Mouse (Mus musculus): ENCODE results near the gene Stt3a. TPM values are rescaled to one million over a fixed set of nuclear protein-coding genes. Genes with fewer than 3 reads are reported as not detected.

The Stt3a gene
- 203 and 208 TPM in 2 replicates for total RNA-seq (2015)
- total RNA-seq (2017) = 453 and 508 TPM in 2 replicates

DNA sequence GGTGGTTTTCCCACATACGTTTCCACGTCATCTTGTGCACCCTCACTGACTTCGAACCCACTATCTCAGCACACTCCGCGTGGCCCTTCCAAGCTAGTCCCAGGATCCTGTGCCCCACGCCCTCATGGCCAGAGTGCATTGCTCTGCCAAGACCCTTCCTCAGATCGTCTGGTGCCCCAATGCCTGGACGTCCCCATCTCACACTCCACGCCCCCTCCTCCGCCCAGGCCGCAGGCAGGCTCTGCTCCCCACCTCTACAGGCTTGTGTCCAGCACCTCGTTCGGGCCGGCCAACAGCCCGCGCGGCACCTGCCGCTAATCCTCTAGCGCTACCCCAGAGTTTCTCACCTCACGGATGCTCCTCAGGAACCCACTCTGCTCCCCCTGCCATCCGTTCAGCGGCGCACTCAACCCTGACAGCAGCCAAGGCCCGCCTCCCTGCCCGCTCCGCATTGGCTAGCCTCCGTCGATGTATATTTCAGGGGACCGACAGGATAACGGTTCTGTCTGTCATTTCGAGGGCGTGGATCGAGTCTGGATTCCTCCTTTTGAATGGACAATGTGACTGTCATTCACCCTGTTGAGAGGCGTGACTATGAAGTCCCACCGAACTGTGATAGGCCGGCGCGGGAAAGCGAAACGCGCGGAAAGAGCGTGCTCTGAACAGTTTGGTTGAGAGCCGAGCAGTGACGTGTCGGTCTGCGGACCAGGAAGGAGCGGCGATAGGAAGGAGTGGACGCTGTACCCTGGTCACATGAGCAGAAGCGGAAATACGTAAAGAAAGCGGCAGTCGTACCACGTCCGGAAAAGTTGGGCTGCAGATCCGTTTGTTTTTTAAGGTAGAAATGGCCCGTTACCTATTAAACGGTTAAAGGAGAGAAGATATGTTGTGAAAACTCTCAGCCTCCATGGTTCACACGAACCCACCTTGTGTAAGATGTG lies at the start of gene Stt3a:
Gene Stt3a (minus strand): TSS at position 477 of the 941 bp plus-strand sequence.
- ATAC-seq (ENCODE audit: poor library complexity, severe bottlenecking) = peak; percentile 91

DNA sequence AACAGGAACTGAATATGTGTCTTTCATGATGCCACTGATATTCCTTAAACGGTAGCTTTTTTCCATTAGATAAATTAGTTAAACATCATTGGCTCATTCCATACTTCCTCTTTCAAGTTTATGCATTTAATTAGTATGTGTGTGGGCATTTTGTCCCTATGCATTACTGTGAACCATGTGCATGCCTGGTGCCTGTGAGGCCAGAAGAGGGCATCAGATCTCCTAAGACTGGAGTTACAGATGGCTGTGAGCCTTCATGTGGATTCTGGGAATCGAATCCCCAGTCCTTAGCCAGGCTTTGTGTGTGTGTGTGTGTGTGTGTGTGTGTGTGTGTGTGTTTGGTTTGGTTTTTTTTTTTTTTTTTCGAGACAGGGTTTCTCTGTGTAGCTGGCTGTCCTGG lies 47.0 kb upstream of the Stt3a start:
- ATAC-seq (ENCODE audit: poor library complexity, severe bottlenecking) = no peak

DNA sequence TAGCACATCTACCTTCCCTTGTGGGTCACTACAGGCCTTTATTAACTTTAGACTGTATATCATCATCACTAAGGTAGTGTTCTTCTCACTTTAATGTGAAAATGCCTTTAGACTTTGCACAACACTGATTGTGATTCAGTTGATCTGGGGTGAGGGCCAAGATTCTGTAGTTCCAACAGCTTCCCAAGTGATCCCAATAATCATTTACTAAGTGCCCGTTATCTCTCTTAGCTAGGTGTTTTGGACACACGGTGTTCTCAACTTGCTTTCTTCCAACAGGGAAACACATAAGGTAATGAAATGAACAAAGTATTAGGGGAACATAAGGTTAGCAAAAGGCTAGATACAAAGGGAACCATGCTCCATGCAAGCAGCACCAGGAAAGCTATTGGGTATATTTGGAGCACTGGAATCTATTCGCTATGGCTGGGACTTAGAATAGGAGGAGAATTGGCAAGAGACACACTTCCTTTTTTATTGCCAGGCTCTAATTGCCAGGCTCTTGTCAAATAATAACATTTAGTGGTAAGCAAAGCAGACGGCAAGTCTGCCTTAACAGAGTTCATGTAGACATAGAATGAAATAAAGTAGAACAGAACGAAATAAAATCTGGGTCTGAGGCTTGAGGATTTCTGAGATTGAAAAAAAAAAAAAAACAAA lies 40.8 kb upstream of the Stt3a start:
- ATAC-seq (ENCODE audit: poor library complexity, severe bottlenecking) = no peak

DNA sequence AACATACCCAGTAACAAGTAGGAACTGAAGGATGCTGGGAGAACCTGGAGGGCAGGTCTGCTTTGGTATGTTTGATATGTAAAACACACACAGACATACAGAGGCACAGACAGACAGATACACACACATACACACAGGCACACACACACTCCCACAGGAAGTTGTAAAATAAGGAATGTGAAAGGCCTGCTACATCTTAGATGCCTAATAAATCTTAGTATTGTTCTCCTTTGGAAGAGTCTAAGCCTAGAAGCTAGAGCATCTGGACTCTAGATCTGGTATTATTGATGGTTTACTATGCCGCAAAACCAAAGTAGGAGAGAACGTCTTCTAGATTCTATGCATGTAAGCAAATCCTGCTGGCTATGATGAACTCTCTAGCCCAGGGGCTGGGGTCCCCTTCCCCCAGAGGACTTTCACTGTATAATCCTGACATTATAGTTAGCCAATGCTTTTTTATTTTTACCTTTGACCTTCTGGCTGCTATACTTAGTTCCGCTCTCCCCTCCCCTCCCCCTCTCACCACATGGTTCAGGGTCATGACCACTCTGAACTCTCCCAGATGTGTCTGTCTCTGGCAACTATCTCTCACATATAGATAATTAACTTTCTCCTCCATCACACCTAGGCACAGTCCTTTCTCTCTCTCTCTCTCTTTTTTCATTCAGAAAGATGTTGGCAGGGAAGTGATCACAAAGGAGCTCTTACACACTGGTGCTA lies 37.9 kb upstream of the Stt3a start:
- no peak for ATAC-seq (ENCODE audit: poor library complexity, severe bottlenecking)

DNA sequence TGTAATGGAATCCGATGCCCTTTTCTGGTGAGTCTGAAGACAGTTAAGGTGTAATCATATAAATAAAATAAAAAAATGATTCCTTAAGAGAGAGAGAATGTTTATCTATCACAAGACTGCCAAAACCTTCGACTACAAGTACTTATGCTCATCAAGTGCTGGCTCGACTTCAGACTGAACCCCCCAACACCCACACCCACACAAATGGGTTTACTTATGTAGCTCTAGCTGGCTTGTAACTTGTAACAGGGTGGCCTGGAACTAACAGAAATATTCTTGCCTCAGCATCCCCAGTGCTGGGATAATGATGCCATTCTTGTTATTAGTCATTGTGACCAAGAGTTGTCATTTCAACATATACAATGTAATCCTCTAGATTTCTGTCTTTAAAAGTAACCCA lies 36.4 kb upstream of the Stt3a start:
- ATAC-seq (ENCODE audit: poor library complexity, severe bottlenecking) = no peak

DNA sequence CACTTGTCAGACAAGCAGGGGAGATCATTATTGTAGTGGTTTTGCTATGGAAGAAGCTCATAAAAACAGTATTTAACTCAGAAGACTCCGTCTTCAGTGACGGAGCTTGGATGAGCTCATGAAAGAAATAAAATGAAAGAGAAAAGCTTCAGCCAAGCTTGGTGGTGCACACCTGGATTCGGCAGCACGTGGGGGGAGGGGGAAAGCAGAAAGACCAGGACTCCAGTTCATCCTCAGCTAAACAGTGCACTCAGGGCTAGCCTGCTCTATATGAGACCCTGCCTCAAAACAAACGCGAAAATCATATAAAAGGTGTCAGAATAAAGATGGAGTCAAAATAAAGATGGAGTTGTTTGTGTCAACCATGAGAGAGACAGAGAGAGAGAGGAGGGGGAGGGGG lies 35.9 kb upstream of the Stt3a start:
- no peak for ATAC-seq (ENCODE audit: poor library complexity, severe bottlenecking)

DNA sequence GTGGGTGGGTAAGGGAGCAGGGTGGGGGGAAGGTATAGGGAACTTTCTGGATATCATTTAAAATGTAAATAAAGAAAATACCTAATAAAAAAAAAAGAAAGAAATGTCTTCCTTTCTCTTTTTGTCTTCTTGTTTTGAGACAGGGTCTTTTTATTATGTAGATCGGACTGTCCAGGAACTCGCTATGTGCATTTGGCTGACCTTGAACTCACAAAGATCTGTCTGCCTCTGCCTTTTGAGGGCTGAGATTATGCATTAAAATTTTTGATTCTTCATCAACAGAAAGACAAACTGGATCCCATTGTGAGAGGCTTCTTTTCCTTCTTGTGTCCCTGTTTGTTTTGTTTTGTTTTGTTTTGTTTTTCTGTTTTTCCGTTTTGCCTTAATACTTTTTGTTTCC lies 35.5 kb upstream of the Stt3a start:
- ATAC-seq (ENCODE audit: poor library complexity, severe bottlenecking) = no peak

DNA sequence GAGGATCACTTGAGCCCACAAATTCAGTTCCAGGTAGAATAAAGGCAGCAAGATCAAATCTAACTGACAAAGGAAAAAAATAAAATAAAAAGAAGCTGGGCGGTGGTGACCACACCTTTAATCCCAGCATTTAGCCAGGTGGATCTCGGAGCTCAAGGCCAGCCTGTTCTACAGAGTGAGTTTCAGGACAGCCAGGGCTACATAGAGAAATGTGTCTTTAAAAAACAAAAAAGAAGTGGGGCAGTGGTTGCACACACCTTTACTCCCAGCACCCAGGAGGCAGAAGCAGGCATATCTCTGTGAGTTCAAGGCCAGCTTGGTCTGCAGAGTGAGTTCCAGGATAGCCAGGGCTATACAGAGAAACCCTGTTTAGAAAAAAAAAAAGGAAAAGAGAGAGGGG lies 34.5 kb upstream of the Stt3a start:
- ATAC-seq (ENCODE audit: poor library complexity, severe bottlenecking) = no peak

DNA sequence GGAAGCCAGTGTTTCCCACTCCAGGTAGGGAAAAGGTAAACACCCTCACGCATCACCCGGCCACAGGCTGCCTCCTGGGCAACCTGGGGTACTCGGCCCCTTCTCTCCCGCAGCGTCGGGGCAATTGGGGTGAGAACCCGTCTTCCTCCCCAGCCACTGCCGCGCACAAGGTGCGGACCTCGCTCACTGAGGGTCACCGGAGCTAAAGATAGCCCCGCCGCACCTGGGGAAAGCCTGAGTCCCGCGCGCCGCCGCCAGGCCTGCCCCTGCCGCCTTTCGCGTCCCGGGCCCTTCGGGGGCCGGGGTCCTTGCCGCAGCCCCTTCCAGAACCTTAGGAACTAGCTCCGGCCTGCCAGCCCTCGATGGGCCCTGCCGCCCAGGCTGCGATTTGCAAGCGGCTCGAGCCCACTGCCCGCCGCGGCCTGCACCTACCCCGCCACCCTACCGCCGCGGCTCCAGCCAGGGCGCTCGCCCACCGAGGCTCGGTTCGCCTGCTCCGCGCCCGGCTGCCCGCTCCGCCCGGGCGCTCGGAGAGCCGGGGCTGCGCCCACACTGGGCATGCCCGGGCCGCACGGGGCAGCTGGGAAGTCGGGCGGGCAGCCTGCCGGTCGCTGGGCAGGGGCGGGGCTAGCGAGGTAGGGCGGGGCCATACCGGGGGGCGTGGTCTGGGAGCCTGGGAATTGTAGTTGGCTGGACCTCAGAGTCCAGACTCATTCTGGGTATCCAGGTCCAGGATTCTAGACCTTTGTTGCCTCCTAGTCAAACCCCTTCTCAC lies 29.5 kb upstream of the Stt3a start, which contains the start of gene Ei24:
Gene Ei24 (minus strand): TSS at position 613 of the 775 bp plus-strand sequence.
- ATAC-seq (ENCODE audit: poor library complexity, severe bottlenecking) = peak; percentile 99

DNA sequence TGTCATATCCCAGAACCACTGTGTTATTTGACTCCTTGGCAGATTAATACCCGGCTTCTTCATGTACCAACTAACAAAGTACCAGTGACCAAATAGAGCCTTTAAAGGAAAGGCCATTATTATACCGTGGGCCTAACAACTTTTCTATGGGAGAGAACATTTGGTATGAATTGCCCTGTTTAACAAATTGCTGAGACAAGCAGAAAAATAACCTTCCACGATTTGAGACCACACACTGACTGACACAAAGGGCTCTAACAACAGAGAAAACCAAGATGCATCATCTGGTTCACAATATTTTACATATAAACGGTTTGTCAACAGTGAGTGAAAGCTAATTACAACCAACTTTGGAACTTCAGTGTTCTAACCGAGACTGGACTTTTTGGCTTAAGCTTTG lies 28.7 kb upstream of the Stt3a start:
- no peak for ATAC-seq (ENCODE audit: poor library complexity, severe bottlenecking)

DNA sequence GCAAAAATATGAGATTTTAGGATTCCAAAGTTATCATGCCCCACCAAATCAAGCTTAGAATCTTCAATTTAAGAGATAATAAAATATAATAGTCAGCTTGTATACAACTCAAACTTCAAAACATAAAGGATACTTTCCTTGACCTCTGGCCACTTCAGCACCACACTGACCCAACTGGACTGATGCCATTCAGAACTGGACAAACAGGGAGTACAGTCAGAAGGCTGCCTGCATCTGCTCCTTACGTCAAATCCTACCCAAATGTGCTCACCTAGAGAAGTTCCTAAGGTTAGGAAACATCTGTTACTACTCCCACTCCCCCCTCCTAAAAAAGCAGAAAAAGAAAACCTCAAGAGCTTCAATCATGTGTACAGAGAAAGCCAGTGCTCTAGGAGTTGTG lies 28.1 kb upstream of the Stt3a start:
- ATAC-seq (ENCODE audit: poor library complexity, severe bottlenecking) = no peak

DNA sequence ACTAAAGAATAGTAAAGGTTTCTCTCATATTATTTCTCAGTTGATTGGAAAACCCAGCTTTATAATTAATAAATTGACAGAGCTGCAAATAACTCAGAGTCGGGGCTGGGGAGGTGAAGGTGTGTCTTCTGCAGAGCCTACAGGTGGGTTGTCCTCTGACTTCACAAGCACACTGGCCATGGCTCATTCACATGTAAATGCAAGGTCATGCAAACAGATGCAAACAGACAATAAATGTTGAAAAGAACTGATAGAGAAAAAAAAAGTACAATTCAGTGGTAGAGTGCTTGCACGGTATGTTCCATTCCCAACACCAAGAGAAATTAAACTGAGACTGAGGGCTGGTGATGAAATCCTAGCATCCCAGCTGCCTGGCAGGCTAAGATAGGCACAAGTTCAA lies 27.0 kb upstream of the Stt3a start:
- ATAC-seq (ENCODE audit: poor library complexity, severe bottlenecking) = no peak

DNA sequence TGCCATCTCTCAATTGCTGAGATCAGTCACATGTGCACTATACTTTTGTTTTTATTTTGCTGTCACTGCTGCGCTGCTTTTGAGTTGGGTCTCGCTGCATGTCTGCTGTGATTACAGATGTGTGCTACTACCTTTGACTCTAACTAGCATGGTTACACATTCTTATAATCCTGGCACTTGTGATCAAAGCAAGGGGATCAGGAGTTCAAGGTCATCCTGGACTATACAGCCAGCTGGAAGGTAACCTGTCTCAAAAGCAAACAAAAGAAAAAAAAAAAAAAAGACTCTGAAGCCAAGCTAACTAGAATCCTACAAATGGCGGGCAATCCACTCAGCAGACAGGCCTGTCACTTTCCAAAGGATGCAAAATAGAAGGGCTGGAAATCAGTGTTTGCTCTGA lies 24.7 kb upstream of the Stt3a start:
- ATAC-seq (ENCODE audit: poor library complexity, severe bottlenecking) = no peak

DNA sequence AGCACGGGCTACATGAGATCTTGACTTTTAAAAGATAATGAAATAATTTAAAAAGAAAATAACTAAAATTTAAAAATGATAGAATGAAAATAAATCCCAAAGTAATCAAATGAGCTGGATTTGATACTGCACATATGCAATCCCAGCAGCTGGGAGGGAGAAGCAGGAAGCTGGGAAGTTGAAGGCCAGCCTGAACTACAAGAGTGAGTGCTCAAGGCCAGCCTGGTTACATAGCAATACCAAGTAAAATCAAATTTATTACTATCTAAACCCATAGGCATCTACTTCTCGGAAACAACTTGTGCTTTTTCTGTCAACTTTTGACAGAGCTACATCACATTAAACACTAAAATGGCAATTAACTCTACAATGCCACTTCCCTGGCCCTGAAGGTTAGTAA lies 16.4 kb upstream of the Stt3a start:
- no peak for ATAC-seq (ENCODE audit: poor library complexity, severe bottlenecking)

DNA sequence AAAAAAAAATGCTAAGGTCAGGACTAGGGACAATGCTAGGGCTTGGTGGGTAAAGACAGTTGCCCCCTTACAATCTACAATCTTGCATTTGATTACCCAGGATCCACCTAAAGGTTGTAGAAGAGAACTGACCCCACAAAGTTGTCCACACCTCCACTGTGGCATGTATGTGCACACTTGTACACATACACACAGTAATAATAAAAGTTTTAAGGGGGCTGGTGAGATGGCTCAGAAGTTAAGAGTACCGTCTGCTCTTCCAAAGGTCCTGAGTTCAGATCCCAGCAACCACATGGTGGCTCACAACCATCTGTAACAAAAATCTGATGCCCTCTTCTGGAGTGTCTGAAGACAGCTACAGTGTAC lies 1.6 kb upstream of the Stt3a start:
- ATAC-seq (ENCODE audit: poor library complexity, severe bottlenecking) = no peak

DNA sequence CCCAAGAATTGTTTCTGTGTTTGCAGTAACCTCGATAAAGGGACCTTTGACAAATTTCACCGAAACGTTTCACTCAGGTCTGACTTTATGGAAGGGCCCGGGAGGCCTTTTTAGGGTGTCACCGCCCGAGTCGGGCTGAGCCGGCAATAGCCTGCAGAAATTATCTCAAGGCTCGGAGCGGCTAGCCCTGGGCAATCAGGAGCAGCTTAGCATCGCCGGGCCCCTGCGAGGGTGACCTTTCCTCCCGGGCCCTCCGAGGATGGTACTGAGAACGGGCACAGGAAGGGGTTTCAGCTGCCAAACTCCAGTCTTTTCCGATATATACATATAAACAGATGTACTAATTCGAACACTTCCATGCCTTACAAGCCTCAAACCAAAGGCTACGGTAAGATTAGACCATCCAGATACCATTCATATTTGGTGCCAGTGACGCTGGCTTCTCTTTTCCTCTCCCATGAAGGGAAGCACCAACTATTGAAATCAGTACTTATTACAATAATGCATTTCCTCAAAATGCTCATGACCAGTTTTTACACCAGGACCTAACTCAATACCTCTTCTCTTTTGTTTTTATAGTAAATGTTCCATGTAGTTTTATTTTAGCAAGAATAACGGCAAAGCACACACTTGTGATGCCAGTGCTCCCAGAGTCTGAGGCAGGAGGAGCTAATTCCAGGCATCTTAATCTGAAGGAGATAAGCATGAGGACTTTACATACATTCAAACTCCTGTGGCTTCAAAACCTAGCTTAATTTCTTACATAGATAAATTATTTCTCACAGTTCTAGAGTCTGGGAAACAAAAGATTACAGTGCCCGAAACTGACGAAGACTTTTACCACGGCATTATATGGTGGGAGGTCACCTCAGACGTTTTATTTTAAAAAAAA lies 923 bp upstream of the Stt3a start:
- peak; percentile 19 for ATAC-seq (ENCODE audit: poor library complexity, severe bottlenecking)

DNA sequence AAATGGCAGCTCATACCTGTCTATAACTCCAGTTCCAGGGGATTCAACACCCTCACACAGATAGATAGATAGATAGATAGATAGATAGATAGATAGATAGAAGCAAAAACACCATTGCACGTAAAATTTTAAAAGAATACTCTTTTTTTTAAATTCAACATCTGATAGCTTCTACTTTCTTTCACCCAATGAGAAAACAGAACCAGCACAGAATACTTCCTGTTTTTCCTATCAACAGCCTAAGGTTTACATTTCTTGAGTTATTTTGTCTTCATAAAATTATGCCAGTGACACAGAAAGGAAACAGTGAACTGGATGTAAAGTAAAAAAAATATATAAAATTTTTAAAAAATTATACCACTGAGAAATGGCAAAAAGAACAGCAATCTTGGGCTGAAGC lies 3.1 kb downstream of the Stt3a start:
- no peak for ATAC-seq (ENCODE audit: poor library complexity, severe bottlenecking)

DNA sequence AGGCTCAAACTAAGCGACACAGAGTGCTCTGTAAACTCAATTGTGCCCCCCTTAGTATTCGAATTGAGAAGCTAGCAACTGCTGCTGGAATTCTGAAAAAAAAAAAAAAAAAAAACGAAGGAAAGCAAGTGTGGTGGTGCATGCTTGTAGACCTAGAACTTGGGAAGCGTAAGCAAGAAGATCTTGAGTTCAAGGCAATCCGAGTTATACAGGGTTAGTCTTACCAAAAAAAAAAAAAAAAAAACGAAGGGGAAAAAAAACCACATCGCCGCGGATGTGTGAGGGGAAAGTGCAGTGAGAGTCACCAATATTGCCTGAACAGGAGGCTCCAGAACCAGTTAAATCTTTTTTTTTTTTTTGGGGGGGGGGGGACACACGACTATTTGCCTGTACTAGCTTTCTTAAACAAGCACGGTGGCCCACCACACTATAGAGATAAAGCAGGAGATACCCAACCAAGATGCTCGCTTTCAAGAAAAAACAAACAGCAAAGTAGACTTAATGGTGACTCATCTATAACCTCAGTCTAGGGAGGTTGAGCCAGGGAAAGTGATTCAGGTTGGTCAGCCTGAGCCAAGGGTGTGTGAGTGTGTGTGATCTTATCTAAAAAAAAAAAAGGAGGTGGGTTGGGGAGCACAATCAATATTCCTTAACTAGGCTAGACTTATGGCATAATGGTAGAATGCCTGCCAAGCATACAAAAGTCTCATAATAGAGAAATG lies 40.3 kb downstream of the Stt3a start, which contains the start of gene Chek1:
Gene Chek1 (minus strand): TSS at position 32 of the 722 bp plus-strand sequence.
- 0 out of 2 replicates have a peak, but pooled peaks have one; percentile 5 for ATAC-seq (ENCODE audit: poor library complexity, severe bottlenecking)
